Mouse (Mus musculus) forebrain, postnatal 0 days (tissue): ENCODE measurements around the gene Racgap1. TPM values are rescaled to one million over a fixed set of nuclear protein-coding genes. Genes with fewer than 3 reads are reported as not detected.

ENCODE experiments used
- ATAC-seq: fragments of 200-750 bp; cut with Nextera tagmentation; 2 replicates; pipeline ENCODE4 v1.8.0; 2017; ENCODE audit warnings: mild to moderate bottlenecking, moderate library complexity
- DNase-seq: peaks from one replicate; pipeline ENCODE4 v3.0.0-alpha.2; 2015
- H3K27ac ChIP-seq: fragments of 300-500 bp; sonication (generic); 2 replicates; pipeline ENCODE4 v1.5.1; 2014; ENCODE audit warnings: low read depth, mild to moderate bottlenecking, antibody characterized with exemption, low read length, moderate library complexity, mixed read lengths
- H3K27me3 ChIP-seq: fragments of 300-500 bp; sonication (generic); 2 replicates; pipeline ENCODE4 v1.6.1; 2014; ENCODE audit warnings: mild to moderate bottlenecking, low read length, mixed read lengths; ENCODE audit not compliant: insufficient read depth
- H3K36me3 ChIP-seq: fragments of 300-500 bp; sonication (generic); 2 replicates; pipeline ENCODE4 v1.6.1; 2014; ENCODE audit warnings: mild to moderate bottlenecking, moderate library complexity; ENCODE audit not compliant: insufficient read depth
- H3K4me1 ChIP-seq: fragments of 300-500 bp; sonication (generic); 2 replicates; pipeline ENCODE4 v1.6.1; 2014; ENCODE audit warnings: antibody characterized with exemption; ENCODE audit not compliant: insufficient read depth
- H3K4me2 ChIP-seq: fragments of 300-500 bp; sonication (generic); 2 replicates; pipeline ENCODE4 v1.6.1; 2014; ENCODE audit warnings: low read depth, mild to moderate bottlenecking, moderate library complexity
- H3K4me3 ChIP-seq: fragments of 300-500 bp; sonication (generic); 2 replicates; pipeline ENCODE4 v1.5.1; 2014; ENCODE audit warnings: low read depth, low read length, mixed read lengths
- H3K9ac ChIP-seq: fragments of 300-500 bp; sonication (generic); 2 replicates; pipeline ENCODE4 v1.6.1; 2014; ENCODE audit warnings: mild to moderate bottlenecking
- H3K9me3 ChIP-seq: fragments of 300-500 bp; sonication (generic); 2 replicates; pipeline ENCODE4 v1.6.1; 2016; ENCODE audit warnings: low read length
- CTCF ChIP-seq: sonication (generic); IDR thresholded peaks from 2 replicates; pipeline ENCODE4 v1.5.1; 2016; ENCODE audit warnings: antibody characterized with exemption, control low read depth, low read depth
- WGBS: fragments of 180-500 bp; shearing (Covaris S2); extraction: QIAGEN DNeasy Blood & Tissue Kit; methylation state at CpG from one replicate; pipeline ENCODE4 v1.1.7; 2014; 5-methylcytosine and 5-hydroxymethylcytosine counted together
- polyA plus RNA-seq: library from polyadenylated mRNA; unstranded; fragments of >200 nt; fragmentation: Nextera tagmentation; extraction: Ambion mirVana; gene quantifications from 2 replicates; pipeline ENCODE4 v1.2.1, GENCODE M21; 2015
- total RNA-seq: library from RNA; depleted of rRNA; stranded (reverse); fragments of >200 nt; gene quantifications from 2 replicates; pipeline ENCODE4 v1.2.3, GENCODE M21; 2014

Racgap1 gene
- total and polyA plus RNA-seq, 2 experiments from 2014 or later = 34.2 to 39.7 TPM

DNA sequence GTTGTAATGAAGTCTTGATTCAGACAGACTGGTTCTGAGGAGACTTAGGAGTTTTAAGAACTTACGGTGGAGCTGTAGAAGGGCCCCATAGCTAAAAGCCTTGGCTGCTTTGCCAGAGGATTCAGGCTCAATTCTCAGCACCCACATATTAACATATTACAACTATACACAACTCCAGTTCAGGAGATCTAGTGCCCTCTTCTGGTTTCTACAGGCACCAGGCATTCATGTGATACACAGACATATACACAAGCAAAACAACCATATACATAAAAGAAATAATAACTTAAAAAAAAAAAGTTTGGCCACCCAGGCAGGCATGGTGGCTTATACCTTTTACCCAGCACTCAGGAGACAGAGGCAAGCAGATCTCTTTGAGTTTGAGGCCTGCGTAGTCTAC is 16.1 kb upstream of the Racgap1 start:
- no peak overlapping the region for H3K4me3 ChIP-seq
- H3K27ac ChIP-seq = no peak overlapping the region
- H3K27me3 ChIP-seq = no peaks in the 10 kb centered on the region
- peaks cover under 1% of the 10 kb centered on the region; the same call in 1 of the 2 replicates for H3K36me3 ChIP-seq
- no peak overlapping the region for H3K9ac ChIP-seq
- TF ChIP-seq CTCF = peak; percentile 23
- WGBS = 98% methylated on average over 2 of the region's 2 CpGs
- ATAC-seq (no peak), DNase-seq (no peak)
- no peaks in the 10 kb centered on the region for H3K9me3 ChIP-seq
- peaks cover 27% of the 10 kb centered on the region for H3K4me1 ChIP-seq
- no peak overlapping the region for H3K4me2 ChIP-seq

DNA sequence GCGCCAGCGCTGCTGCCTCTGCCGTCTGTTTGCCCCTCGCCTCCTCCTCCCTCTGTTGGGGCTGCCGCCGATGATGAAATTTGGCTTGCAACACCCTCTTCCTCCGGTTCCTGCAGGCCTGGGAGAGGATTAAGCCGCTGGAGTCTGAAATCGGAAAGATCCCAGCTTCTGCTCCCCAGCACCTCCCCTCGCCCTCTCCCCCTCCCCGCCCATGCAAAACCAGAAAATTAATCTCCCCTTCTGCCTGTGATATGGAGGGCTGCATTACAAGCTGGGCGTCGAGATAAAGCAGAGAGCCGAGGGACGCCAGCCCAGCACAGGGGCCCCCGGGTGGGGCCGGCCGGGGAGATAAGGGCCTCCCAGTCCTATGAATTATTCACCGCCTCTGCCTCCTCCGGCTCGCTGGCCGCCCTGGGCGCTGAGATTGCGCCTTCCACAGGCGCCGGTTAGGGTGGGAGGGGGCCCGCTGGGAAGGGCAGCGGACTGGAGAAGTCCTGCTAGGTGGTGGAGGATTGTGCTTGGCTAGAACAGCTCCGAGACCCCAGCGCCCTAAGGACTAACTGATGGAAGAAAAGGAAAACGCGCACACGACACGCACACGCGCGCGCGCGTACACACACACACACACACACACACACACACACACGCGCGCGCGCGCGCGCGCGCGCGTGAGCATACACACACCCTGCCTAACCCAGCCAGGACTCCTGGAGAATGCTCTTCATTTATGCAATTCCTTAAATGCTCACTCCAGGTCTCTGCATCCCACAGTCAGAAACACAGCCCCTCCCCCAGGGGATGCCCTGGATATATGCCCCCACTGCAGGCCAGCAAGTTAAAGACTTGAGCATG is 13.4 kb upstream of the Racgap1 start:
- TF ChIP-seq CTCF = 0 out of 2 replicates have a peak, but pooled peaks have one; percentile 1
- H3K9ac ChIP-seq = peak overlapping the region; percentile 69
- no peaks in the 10 kb centered on the region for H3K9me3 ChIP-seq
- ATAC-seq (peak; percentile 85), DNase-seq (peak; percentile 88)
- H3K4me1 ChIP-seq = peaks cover 21% of the 10 kb centered on the region; the same call in 1 of the 2 replicates
- H3K27me3 ChIP-seq = no peaks in the 10 kb centered on the region
- peak overlapping the region; percentile 78 for H3K4me2 ChIP-seq
- no peaks in the 10 kb centered on the region for H3K36me3 ChIP-seq
- WGBS = 2% methylated on average over 51 of the region's 52 CpGs
- H3K4me3 ChIP-seq = peak overlapping the region; percentile 42
- H3K27ac ChIP-seq = peak overlapping the region; percentile 90

DNA sequence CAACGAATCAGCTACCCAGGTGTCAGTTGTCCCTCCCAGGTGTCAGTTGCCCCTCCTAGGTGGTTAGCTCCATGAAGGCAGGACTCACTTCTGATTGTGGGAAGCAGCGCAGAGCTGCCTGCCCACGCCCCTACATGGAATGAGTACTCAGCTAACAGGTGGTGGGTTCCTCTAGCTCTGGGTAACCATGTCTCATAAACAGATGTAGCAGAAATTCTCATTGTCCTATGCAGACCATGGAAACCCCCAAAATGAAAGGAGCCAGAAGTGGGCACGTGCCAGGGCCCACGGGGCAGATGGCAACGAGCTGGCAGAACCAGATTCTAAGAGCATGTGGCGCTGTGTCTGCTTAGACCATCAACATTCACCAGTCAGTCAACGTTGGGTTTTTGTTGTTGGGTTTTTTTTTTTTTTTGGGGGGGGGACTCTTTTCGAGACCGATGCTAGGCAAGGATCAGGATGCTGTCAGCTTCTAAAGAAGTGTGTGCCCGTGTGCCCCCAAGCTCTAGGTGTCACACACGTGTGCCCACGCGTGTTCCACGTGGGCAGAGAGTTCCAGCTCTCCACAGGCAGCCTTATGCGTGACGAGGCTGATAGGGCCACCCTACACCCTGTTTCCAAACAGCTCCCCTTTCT is 12.6 kb upstream of the Racgap1 start:
- no peaks in the 10 kb centered on the region for H3K9me3 ChIP-seq
- ATAC-seq (peak; percentile 59), DNase-seq (peak; percentile 81)
- TF ChIP-seq CTCF = no peak
- H3K27ac ChIP-seq = peak overlapping the region; percentile 90
- WGBS = 2% methylated on average over 17 of the region's 17 CpGs
- peak overlapping the region; percentile 69 for H3K9ac ChIP-seq
- peak overlapping the region; percentile 42 for H3K4me3 ChIP-seq
- peaks cover 14% of the 10 kb centered on the region; the same call in 1 of the 2 replicates for H3K4me1 ChIP-seq
- no peaks in the 10 kb centered on the region for H3K36me3 ChIP-seq
- peak overlapping the region; percentile 78 for H3K4me2 ChIP-seq
- no peaks in the 10 kb centered on the region for H3K27me3 ChIP-seq

DNA sequence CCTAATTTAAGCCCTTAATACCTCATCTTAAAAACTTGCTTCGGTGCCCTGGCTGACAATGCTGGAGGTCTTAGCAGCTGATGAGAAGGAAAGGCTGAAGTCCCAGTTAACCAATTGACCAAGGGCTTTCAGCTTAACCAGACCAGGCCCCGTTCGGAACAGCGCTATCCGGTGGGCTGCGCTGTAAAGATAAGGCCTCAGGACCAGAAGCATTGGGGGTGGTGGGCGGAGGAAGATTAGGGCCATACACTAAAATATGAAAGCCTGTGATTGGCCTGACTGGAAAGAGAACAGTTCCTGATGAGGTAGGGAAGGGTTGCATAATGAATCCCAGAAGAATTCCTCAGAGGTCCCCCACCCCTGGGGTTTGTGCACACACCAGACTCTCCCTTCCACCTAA is 10.9 kb upstream of the Racgap1 start:
- no peaks in the 10 kb centered on the region for H3K27me3 ChIP-seq
- no peak overlapping the region for H3K27ac ChIP-seq
- no peaks in the 10 kb centered on the region for H3K9me3 ChIP-seq
- H3K4me1 ChIP-seq = peaks cover 12% of the 10 kb centered on the region; the same call in 1 of the 2 replicates
- H3K4me3 ChIP-seq = no peak overlapping the region
- no peaks in the 10 kb centered on the region for H3K36me3 ChIP-seq
- TF ChIP-seq CTCF = no peak
- no peak for DNase-seq
- H3K9ac ChIP-seq = no peak overlapping the region
- no peak for ATAC-seq
- 60% methylated on average over 7 of the region's 7 CpGs for WGBS
- H3K4me2 ChIP-seq = no peak overlapping the region

DNA sequence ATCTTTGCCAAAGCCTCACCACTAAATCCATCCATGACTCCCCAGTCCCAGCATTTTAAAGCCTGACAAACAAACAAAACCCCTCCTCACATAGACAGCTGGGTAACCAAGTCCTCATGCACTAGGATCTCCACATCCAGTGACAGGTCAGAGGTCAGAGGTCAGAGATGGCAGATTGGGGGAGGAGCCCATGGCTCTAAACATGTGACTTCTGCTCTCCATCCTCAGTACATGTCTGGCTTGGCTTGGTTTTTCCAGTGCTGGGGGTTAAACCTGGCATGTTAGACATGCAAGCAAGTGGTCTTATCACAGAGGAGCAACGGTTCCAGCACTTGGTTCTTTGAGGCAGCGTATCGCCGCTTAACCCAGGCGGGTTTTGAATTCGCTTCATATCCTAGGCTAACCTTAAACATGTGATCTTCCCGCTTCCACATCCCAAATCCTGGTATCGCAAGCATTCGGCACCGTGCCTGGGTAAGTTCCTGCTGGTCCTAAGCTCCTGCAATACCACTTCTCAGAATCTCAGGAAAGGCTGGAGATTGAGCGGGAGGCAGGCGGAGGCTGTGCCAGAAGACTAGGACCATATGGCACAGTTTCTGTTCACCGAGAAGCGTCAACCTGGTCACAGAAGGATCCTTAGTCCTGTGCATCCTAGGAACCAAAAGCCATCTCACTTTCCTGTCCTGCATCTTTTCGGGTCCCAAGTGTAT is 9.8 kb upstream of the Racgap1 start:
- 72% methylated on average over 15 of the region's 15 CpGs for WGBS

DNA sequence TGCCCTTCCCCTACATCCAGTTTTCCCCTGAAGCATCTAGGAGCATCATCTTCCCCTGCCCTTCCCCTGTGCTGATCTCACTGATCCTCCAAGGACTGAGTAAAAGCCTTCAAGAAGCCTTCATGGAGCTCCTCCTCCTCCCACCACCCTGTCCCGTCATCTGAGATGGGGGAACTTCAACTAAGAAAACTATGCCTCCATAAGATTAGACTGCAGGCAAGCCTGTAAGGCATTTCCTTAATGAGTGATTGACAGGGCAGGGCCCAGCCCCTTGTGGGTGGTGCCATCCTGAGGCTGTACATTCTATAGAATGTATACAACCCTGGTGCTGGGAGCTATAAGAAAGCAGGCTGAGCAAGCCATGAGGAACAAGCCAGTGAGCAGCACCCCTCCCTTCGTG is 7.0 kb upstream of the Racgap1 start:
- no peak overlapping the region for H3K9ac ChIP-seq
- H3K4me3 ChIP-seq = no peak overlapping the region
- TF ChIP-seq CTCF = no peak
- 55% methylated on average over 2 of the region's 2 CpGs for WGBS
- no peaks in the 10 kb centered on the region for H3K4me1 ChIP-seq
- H3K36me3 ChIP-seq = no peaks in the 10 kb centered on the region
- no peaks in the 10 kb centered on the region for H3K9me3 ChIP-seq
- no peak overlapping the region for H3K4me2 ChIP-seq
- ATAC-seq (no peak), DNase-seq (no peak)
- no peak overlapping the region for H3K27ac ChIP-seq
- H3K27me3 ChIP-seq = 0 out of 2 replicates have a peak, but pooled peaks cover 9% of the 10 kb centered on the region

More for the DNA sequence above, 9.8 kb upstream of the Racgap1 start:
- ATAC-seq (no peak), DNase-seq (no peak)
- no peaks in the 10 kb centered on the region for H3K9me3 ChIP-seq
- peaks cover 7% of the 10 kb centered on the region; the same call in 1 of the 2 replicates for H3K4me1 ChIP-seq
- H3K27ac ChIP-seq = no peak overlapping the region
- 0 out of 2 replicates have a peak, but pooled peaks cover 3% of the 10 kb centered on the region for H3K27me3 ChIP-seq
- no peak for TF ChIP-seq CTCF
- H3K9ac ChIP-seq = no peak overlapping the region
- no peaks in the 10 kb centered on the region for H3K36me3 ChIP-seq
- H3K4me3 ChIP-seq = no peak overlapping the region
- no peak overlapping the region for H3K4me2 ChIP-seq
